Mouse (Mus musculus): ENCODE results near the gene Prdm2. TPM values are rescaled to one million over a fixed set of nuclear protein-coding genes. Genes with fewer than 3 reads are reported as not detected.

Prdm2 gene
- polyA plus RNA-seq, 1 experiment from 2014 or later: 20.6 TPM

DNA sequence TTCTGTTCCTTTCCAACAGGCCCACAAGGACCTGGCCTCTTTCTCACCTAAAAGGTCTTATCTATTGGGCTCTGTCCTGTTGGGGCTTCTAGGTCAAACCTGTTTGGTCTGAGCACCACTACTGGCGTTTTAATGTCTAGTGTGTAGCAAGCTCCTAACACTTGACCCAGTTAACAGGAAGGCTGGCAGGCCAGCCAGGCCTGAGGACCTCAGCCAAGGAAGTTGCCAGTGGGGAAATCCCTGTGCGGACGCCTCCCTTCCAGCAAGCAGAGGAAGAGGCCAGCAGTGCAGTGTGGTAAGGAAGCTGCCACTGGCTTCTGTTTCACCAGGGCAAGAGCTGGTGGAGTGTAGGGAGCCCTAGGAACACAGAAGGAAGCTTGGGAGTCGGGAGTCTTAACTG, 94.0 kb downstream of the Prdm2 start:
- no peak for ATAC-seq (ENCODE audit: low FRiP score, low read depth)
- 51% methylated on average over 4 of the region's 4 CpGs for WGBS
- Histone ChIP-seq H3K4me2 (replicated peaks) (no peak overlapping the region), H3K27me3 (no peaks in the 10 kb centered on the region), H3K36me3 (peaks cover 4% of the 10 kb centered on the region; the same call in 1 of the 2 replicates), H3K9ac (replicated peaks) (no peak overlapping the region), H3K27ac (replicated peaks) (no peak overlapping the region), H3K4me1 (peaks cover 25% of the 10 kb centered on the region), H3K9me3 (no peaks in the 10 kb centered on the region), H3K4me3 (no peak overlapping the region)

DNA sequence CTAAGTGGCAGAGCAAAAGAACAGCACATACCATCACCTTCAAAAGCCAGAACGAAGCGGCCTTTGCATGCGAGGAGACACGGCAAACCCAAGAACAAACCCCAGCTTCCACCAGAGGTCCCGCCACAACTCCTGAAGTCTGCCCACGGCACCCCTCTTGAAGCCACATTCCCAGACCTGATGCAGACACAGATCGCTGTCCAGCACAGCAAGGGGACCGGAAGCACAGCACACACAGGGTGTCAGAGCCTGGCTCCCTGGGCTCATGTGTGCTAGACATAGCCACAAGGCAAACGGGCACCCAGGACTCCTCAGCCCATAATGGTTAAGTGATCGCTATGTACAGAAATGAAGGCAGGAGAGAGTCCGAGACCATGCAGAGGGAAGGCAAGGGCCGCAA, 96.9 kb downstream of the Prdm2 start:
- Histone ChIP-seq H3K4me2 (replicated peaks) (no peak overlapping the region), H3K27ac (replicated peaks) (no peak overlapping the region), H3K4me1 (peaks cover 25% of the 10 kb centered on the region), H3K4me3 (no peak overlapping the region), H3K27me3 (no peaks in the 10 kb centered on the region), H3K9ac (replicated peaks) (no peak overlapping the region), H3K36me3 (peaks cover 15% of the 10 kb centered on the region), H3K9me3 (no peaks in the 10 kb centered on the region)
- no peak for ATAC-seq (ENCODE audit: low FRiP score, low read depth)
- WGBS: 85% methylated on average over 12 of the region's 12 CpGs

GRCm38 (mm10) chr4:143114232-143114979, 98.4 kb downstream of the Prdm2 start:
- ATAC-seq (ENCODE audit: low FRiP score, low read depth): no peak
- no peaks in the 10 kb centered on the region for H3K27me3 ChIP-seq
- 83% methylated on average over 21 of the region's 21 CpGs for WGBS
- H3K36me3 ChIP-seq: peaks cover 25% of the 10 kb centered on the region
- H3K27ac ChIP-seq (replicated peaks): no peak overlapping the region
- no peak overlapping the region for H3K4me2 ChIP-seq (replicated peaks)
- H3K9ac ChIP-seq (replicated peaks): no peak overlapping the region; the same call in 1 of the 2 replicates
- H3K9me3 ChIP-seq: no peaks in the 10 kb centered on the region
- no peak overlapping the region for H3K4me3 ChIP-seq
- peaks cover 24% of the 10 kb centered on the region for H3K4me1 ChIP-seq

DNA sequence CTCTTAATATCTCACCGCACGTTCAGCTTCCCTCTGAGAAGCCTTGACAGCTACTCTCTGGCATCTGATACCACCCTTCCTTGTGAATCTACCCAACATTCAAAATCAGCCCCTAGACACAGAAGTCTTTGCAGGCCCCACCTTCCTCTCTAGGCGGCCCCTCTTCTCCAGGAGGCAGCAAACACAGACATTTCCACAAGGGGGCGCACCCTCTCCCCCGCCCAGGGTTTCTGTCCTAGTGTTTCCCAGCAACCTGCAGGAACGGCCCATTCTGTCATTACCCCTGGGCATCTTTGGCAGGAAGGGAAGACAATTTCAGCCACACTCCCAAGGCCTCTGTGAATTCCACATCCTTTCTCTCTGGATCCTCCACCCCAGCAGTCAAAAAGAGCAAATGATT, 99.8 kb downstream of the Prdm2 start:
- Histone ChIP-seq H3K4me3 (no peak overlapping the region), H3K27ac (replicated peaks) (no peak overlapping the region), H3K4me1 (peaks cover 12% of the 10 kb centered on the region; the same call in 1 of the 2 replicates), H3K4me2 (replicated peaks) (no peak overlapping the region), H3K9me3 (no peaks in the 10 kb centered on the region), H3K9ac (replicated peaks) (no peak overlapping the region), H3K27me3 (no peaks in the 10 kb centered on the region), H3K36me3 (peaks cover 40% of the 10 kb centered on the region)
- WGBS: 35% methylated on average over 6 of the region's 6 CpGs
- no peak for ATAC-seq (ENCODE audit: low FRiP score, low read depth)

DNA sequence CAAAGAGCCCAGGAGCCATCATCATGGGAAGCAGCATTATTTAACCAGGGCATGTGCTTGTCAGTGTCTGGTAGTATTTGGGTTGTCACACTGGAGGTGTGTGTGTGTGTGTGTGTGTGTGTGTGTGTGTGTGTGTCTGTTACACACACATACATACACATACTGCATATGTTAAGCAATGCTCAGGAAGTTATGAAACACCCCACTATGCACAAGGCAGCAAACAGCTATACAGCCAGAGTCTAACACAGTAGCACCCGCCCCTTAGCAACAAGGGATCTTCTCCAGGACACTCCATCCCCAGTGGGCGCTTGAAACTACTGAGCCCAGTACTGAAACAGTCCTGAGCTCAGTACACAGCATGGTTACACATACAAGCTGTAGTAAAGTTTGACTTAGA, 100.4 kb downstream of the Prdm2 start:
- Histone ChIP-seq H3K9me3 (no peaks in the 10 kb centered on the region), H3K4me1 (peaks cover 12% of the 10 kb centered on the region; the same call in 1 of the 2 replicates), H3K4me3 (no peak overlapping the region), H3K27ac (replicated peaks) (no peak overlapping the region), H3K9ac (replicated peaks) (no peak overlapping the region), H3K4me2 (replicated peaks) (no peak overlapping the region), H3K27me3 (no peaks in the 10 kb centered on the region), H3K36me3 (peaks cover 40% of the 10 kb centered on the region)
- WGBS: 94% methylated on average over 2 of the region's 2 CpGs
- no peak for ATAC-seq (ENCODE audit: low FRiP score, low read depth)

DNA sequence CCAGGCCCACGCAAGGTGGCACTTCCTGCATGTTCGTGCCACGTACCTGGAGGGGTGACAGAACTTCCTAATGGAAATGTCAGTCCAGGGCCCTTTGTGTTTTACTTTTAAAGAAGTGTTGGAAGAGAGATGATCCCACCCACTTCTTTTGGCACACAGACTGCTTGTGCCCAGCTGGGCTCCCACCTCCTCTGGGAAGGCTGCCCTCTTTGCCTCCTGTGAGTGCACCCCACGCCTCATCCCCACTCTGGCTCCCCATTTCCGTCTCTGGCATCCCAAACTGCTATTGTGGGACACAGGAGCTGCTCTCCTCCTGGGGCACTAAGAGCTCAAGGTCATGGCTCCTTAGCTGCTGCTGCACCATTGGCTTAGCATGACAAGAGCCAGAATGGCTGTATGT, 100.9 kb downstream of the Prdm2 start:
- Histone ChIP-seq H3K9ac (replicated peaks) (no peak overlapping the region), H3K36me3 (peaks cover 40% of the 10 kb centered on the region), H3K4me3 (no peak overlapping the region), H3K9me3 (no peaks in the 10 kb centered on the region), H3K27me3 (no peaks in the 10 kb centered on the region), H3K4me2 (replicated peaks) (no peak overlapping the region), H3K27ac (replicated peaks) (no peak overlapping the region), H3K4me1 (peaks cover 12% of the 10 kb centered on the region; the same call in 1 of the 2 replicates)
- ATAC-seq (ENCODE audit: low FRiP score, low read depth): no peak
- WGBS: 92% methylated on average over 5 of the region's 5 CpGs

- H3K27ac ChIP-seq (replicated peaks): 0 out of 2 replicates have a peak overlapping the region, but pooled peaks have one; percentile 15
- WGBS: 56% methylated on average over 9 of the region's 9 CpGs
- H3K27me3 ChIP-seq: no peaks in the 10 kb centered on the region
- no peak overlapping the region for H3K4me3 ChIP-seq
- H3K4me2 ChIP-seq (replicated peaks): no peak overlapping the region
- peaks cover 46% of the 10 kb centered on the region for H3K36me3 ChIP-seq
- H3K9me3 ChIP-seq: no peaks in the 10 kb centered on the region
- no peak overlapping the region for H3K9ac ChIP-seq (replicated peaks)
- no peaks in the 10 kb centered on the region for H3K4me1 ChIP-seq
- no peak for ATAC-seq (ENCODE audit: low FRiP score, low read depth)
These were observed 104.2 kb downstream of the Prdm2 start for GRCm38 (mm10) chr4:143108552-143108951.

DNA sequence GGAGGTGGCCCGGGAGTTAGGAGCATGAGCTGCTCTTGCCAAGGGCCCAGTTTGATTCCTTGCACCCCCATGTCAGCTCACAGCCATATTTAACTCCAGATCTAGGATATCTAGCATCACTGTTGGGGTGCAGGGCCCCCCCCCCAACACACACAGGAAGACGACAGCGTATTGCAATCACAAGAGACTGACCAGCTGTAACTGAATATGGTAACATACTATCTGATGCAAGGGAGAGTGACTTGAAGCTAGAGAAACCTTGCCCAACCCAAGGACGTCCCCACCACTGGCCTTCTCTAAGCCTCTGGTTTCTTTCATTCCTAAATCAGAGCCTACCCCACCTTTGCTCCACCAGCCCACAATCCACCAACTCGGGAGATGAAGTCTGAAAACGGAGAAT, 105.8 kb downstream of the Prdm2 start:
- H3K9ac ChIP-seq (replicated peaks): no peak overlapping the region
- no peak overlapping the region for H3K27ac ChIP-seq (replicated peaks)
- peaks cover 46% of the 10 kb centered on the region for H3K36me3 ChIP-seq
- no peaks in the 10 kb centered on the region for H3K27me3 ChIP-seq
- H3K9me3 ChIP-seq: no peaks in the 10 kb centered on the region
- H3K4me3 ChIP-seq: no peak overlapping the region
- H3K4me2 ChIP-seq (replicated peaks): no peak overlapping the region
- 85% methylated on average over 6 of the region's 6 CpGs for WGBS
- no peaks in the 10 kb centered on the region for H3K4me1 ChIP-seq
- no peak for ATAC-seq (ENCODE audit: low FRiP score, low read depth)

GRCm38 (mm10) chr4:143106566-143106965, 106.2 kb downstream of the Prdm2 start:
- Histone ChIP-seq H3K36me3 (peaks cover 43% of the 10 kb centered on the region), H3K9me3 (no peaks in the 10 kb centered on the region)
- 75% methylated on average over 2 of the region's 2 CpGs for WGBS

GRCm38 (mm10) chr4:143104739-143105138, 108.1 kb downstream of the Prdm2 start:
- H3K9me3 ChIP-seq: no peaks in the 10 kb centered on the region
- H3K27ac ChIP-seq (replicated peaks): no peak overlapping the region
- WGBS: 84% methylated on average over 5 of the region's 5 CpGs
- no peaks in the 10 kb centered on the region for H3K27me3 ChIP-seq
- no peak for ATAC-seq (ENCODE audit: low FRiP score, low read depth)
- H3K4me3 ChIP-seq: no peak overlapping the region
- peaks cover 24% of the 10 kb centered on the region for H3K36me3 ChIP-seq
- H3K9ac ChIP-seq (replicated peaks): no peak overlapping the region
- H3K4me1 ChIP-seq: no peaks in the 10 kb centered on the region
- no peak overlapping the region for H3K4me2 ChIP-seq (replicated peaks)

More at GRCm38 (mm10) chr4:143106566-143106965, 106.2 kb downstream of the Prdm2 start:
- Histone ChIP-seq H3K27me3 (no peaks in the 10 kb centered on the region), H3K4me3 (no peak overlapping the region), H3K9ac (replicated peaks) (no peak overlapping the region), H3K4me1 (no peaks in the 10 kb centered on the region), H3K27ac (replicated peaks) (no peak overlapping the region), H3K4me2 (replicated peaks) (no peak overlapping the region)
- no peak for ATAC-seq (ENCODE audit: low FRiP score, low read depth)

DNA sequence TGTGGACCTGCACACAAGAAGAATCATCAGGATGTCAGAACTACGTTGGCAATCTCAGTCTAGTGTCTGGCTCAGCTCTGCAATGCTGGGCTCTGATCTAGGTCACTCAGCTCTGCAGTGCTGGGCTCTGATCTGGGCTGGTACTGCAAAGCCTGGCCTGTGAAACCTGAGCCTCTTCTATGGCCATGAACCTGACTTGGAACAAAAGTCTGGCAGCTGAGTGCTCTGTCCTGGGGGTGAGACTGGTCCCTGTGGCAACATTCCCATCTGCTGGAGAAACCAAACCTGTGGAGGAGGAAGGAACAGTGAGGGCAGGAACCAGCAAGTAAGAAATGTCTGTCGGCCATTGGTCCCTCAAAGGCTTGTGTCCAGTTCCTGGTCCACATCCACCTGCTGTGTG, 109.0 kb downstream of the Prdm2 start:
- ATAC-seq (ENCODE audit: low FRiP score, low read depth): no peak
- no peak overlapping the region for H3K4me2 ChIP-seq (replicated peaks)
- H3K4me1 ChIP-seq: no peaks in the 10 kb centered on the region
- H3K4me3 ChIP-seq: no peak overlapping the region
- H3K27me3 ChIP-seq: no peaks in the 10 kb centered on the region
- H3K36me3 ChIP-seq: peaks cover 15% of the 10 kb centered on the region
- H3K9ac ChIP-seq (replicated peaks): no peak overlapping the region
- 81% methylated on average over 2 of the region's 2 CpGs for WGBS
- no peaks in the 10 kb centered on the region for H3K9me3 ChIP-seq
- no peak overlapping the region for H3K27ac ChIP-seq (replicated peaks)

DNA sequence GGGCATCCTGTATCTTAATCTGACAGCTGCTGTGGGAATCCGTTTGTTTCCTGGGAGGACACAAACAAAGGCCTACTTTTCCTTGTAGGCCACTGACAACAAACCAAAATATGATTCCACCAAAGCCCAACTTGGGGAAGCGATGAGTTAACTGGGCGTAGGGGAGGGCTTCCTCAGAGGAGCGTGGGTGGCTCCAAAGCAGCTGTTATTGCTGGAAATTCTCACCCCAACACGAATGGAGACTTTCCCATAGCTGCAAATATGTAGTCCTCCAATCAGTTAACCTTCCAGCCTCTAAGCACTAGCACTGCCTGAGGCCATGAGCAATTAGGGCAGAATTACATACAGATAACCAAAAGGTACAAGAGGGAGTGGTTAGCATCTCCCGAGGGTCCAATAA, 112.6 kb downstream of the Prdm2 start:
- H3K4me1 ChIP-seq: no peaks in the 10 kb centered on the region
- WGBS: 69% methylated on average over 6 of the region's 6 CpGs
- no peaks in the 10 kb centered on the region for H3K27me3 ChIP-seq
- no peak overlapping the region for H3K4me2 ChIP-seq (replicated peaks)
- no peaks in the 10 kb centered on the region for H3K9me3 ChIP-seq
- H3K4me3 ChIP-seq: no peak overlapping the region
- no peak overlapping the region for H3K9ac ChIP-seq (replicated peaks)
- H3K27ac ChIP-seq (replicated peaks): no peak overlapping the region
- no peak for ATAC-seq (ENCODE audit: low FRiP score, low read depth)
- no peaks in the 10 kb centered on the region for H3K36me3 ChIP-seq

Data from midbrain, embryonic 12.5 days (tissue).